Mouse (Mus musculus): ENCODE results near the gene Cers5. TPM values are rescaled to one million over a fixed set of nuclear protein-coding genes. Genes with fewer than 3 reads are reported as not detected.

The Cers5 gene
- polyA plus RNA-seq, 1 experiment, result 53.4 TPM

DNA sequence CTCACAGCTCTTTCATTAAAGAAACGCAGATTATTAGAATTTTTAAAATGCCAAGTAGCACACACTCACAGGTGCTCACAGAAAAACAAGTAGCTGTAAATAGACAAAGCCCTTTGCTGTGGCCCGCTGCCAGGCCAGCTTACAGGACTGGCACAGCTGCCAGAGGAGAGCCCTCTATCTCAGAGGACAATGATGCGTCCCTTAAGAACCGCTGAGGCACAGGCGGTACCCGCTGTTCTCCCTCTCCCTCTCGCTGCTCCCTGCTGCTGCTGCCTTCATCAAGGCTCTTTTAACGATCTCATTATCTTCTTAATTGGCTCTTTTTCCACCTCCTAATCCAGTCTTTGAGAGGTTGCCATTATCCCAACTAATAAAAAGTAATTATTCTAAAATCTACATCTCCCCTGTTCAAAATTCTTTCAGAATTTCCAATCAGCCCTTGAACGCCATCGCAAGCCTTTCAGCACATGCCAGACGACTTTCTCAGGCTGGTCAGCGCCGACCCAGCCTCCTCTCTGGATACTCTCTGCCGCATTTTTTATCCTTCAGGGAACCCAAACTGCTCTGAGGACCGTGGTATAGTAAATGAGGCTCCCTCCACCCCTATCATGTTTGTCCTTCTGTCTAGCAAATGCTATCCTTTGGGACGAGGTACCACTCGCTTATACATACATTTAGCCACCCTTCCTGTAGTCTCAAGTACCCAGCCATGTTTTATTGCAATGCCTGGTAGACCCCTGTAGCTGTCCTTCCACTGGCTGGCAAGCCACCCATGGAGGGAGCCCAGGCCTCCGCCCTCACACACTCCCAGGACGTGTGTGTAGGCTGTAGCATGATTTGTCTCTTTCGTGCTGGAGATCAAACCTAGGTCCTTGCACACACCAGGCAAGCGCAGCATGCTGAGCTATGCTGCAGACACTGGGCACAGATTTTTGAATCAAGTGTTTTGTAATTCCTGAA lies 35.4 kb upstream of the Cers5 start:
- DNase-seq, result no peak
- Histone ChIP-seq H3K4me1 (ENCODE audit: control insufficient read depth, insufficient read depth, low read length) (peaks cover 13% of the 10 kb centered on the region), H3K4me3 (replicated peaks; ENCODE audit: extremely low read depth, low read depth, low read length) (no peak overlapping the region)
- TF ChIP-seq CTCF (IDR thresholded peaks at IDR 0.05; ENCODE audit: insufficient read depth, low read length) (no peak), POLR2A (IDR thresholded peaks at IDR 0.05; ENCODE audit: borderline replicate concordance, extremely low read depth, low read depth, low read length) (no peak)
- 70% methylated on average over 21 of the region's 21 CpGs for WGBS

- TF ChIP-seq CTCF (IDR thresholded peaks at IDR 0.05; ENCODE audit: insufficient read depth, low read length), result no peak
- no peak overlapping the region for H3K4me3 ChIP-seq (replicated peaks; ENCODE audit: extremely low read depth, low read depth, low read length)
- H3K4me1 ChIP-seq (ENCODE audit: control insufficient read depth, insufficient read depth, low read length), result peaks cover 3% of the 10 kb centered on the region; the same call in 1 of the 2 replicates
- no peak for DNase-seq
- 49% methylated on average over 7 of the region's 7 CpGs for WGBS
Observed at GRCm38 (mm10) chr15:99806171-99806570, 33.5 kb upstream of the Cers5 start.

GRCm38 (mm10) chr15:99805673-99806072 lies 33.0 kb upstream of the Cers5 start:
- H3K4me1 ChIP-seq (ENCODE audit: control insufficient read depth, insufficient read depth, low read length), result peaks cover 3% of the 10 kb centered on the region; the same call in 1 of the 2 replicates
- WGBS, result 94% methylated on average over 4 of the region's 4 CpGs
- H3K4me3 ChIP-seq (replicated peaks; ENCODE audit: extremely low read depth, low read depth, low read length), result no peak overlapping the region
- TF ChIP-seq CTCF (IDR thresholded peaks at IDR 0.05; ENCODE audit: insufficient read depth, low read length) (no peak), POLR2A (IDR thresholded peaks at IDR 0.05; ENCODE audit: borderline replicate concordance, extremely low read depth, low read depth, low read length) (no peak)
- no peak for DNase-seq

GRCm38 (mm10) chr15:99803186-99803644 lies 30.5 kb upstream of the Cers5 start:
- TF ChIP-seq CTCF (IDR thresholded peaks at IDR 0.05; ENCODE audit: insufficient read depth, low read length) (no peak), POLR2A (IDR thresholded peaks at IDR 0.05; ENCODE audit: borderline replicate concordance, extremely low read depth, low read depth, low read length) (no peak)
- 14% methylated on average over 6 of the region's 6 CpGs for WGBS
- Histone ChIP-seq H3K4me1 (ENCODE audit: control insufficient read depth, insufficient read depth, low read length) (peaks cover 3% of the 10 kb centered on the region; the same call in 1 of the 2 replicates), H3K4me3 (replicated peaks; ENCODE audit: extremely low read depth, low read depth, low read length) (no peak overlapping the region)
- DNase-seq, result peak; percentile 28

GRCm38 (mm10) chr15:99801885-99802572 lies 29.3 kb upstream of the Cers5 start:
- no peak for DNase-seq

DNA sequence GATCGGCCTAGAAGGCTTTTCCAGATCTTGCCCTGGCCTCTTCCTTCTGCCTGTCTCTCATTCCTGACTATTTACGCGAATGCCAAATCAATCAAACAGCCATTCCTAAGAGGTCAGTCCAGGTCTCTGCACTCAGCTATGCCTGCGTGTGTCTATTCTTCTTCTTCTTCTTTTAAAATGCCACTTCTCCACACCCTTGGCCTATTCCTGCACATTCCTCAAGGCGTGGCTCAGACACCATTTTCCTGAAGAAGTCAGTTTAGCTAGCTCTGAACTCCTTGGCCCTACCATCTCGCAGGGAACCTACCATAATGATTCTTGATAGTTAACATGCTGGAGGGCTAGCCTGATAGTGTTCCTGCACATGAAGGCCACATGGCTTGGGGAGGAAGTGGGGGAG lies 27.0 kb upstream of the Cers5 start:
- TF ChIP-seq POLR2A (IDR thresholded peaks at IDR 0.05; ENCODE audit: borderline replicate concordance, extremely low read depth, low read depth, low read length) (no peak), CTCF (IDR thresholded peaks at IDR 0.05; ENCODE audit: insufficient read depth, low read length) (no peak)
- DNase-seq, result no peak
- WGBS, result 49% methylated on average over 6 of the region's 6 CpGs
- Histone ChIP-seq H3K4me1 (ENCODE audit: control insufficient read depth, insufficient read depth, low read length) (peaks cover 3% of the 10 kb centered on the region; the same call in 1 of the 2 replicates), H3K4me3 (replicated peaks; ENCODE audit: extremely low read depth, low read depth, low read length) (no peak overlapping the region)

More at GRCm38 (mm10) chr15:99801885-99802572, 29.3 kb upstream of the Cers5 start:
- WGBS, result 67% methylated on average over 24 of the region's 24 CpGs
- H3K4me1 ChIP-seq (ENCODE audit: control insufficient read depth, insufficient read depth, low read length), result peaks cover 3% of the 10 kb centered on the region; the same call in 1 of the 2 replicates
- TF ChIP-seq CTCF (IDR thresholded peaks at IDR 0.05; ENCODE audit: insufficient read depth, low read length), result no peak
- no peak for TF ChIP-seq POLR2A (IDR thresholded peaks at IDR 0.05; ENCODE audit: borderline replicate concordance, extremely low read depth, low read depth, low read length)
- no peak overlapping the region for H3K4me3 ChIP-seq (replicated peaks; ENCODE audit: extremely low read depth, low read depth, low read length)

- DNase-seq, result no peak
- 53% methylated on average over 5 of the region's 5 CpGs for WGBS
- H3K4me1 ChIP-seq (ENCODE audit: control insufficient read depth, insufficient read depth, low read length), result no peaks in the 10 kb centered on the region; the same call in 1 of the 2 replicates
- no peak overlapping the region for H3K4me3 ChIP-seq (replicated peaks; ENCODE audit: extremely low read depth, low read depth, low read length)
- TF ChIP-seq CTCF (IDR thresholded peaks at IDR 0.05; ENCODE audit: insufficient read depth, low read length) (no peak), POLR2A (IDR thresholded peaks at IDR 0.05; ENCODE audit: borderline replicate concordance, extremely low read depth, low read depth, low read length) (no peak)
Observed at GRCm38 (mm10) chr15:99797898-99798297, 25.2 kb upstream of the Cers5 start.

- 79% methylated on average over 9 of the region's 9 CpGs for WGBS
- TF ChIP-seq POLR2A (IDR thresholded peaks at IDR 0.05; ENCODE audit: borderline replicate concordance, extremely low read depth, low read depth, low read length) (no peak), CTCF (IDR thresholded peaks at IDR 0.05; ENCODE audit: insufficient read depth, low read length) (no peak)
- Histone ChIP-seq H3K4me3 (replicated peaks; ENCODE audit: extremely low read depth, low read depth, low read length) (no peak overlapping the region), H3K4me1 (ENCODE audit: control insufficient read depth, insufficient read depth, low read length) (no peaks in the 10 kb centered on the region; the same call in 1 of the 2 replicates)
- no peak for DNase-seq
Observed at GRCm38 (mm10) chr15:99796735-99797134, 24.1 kb upstream of the Cers5 start.

DNA sequence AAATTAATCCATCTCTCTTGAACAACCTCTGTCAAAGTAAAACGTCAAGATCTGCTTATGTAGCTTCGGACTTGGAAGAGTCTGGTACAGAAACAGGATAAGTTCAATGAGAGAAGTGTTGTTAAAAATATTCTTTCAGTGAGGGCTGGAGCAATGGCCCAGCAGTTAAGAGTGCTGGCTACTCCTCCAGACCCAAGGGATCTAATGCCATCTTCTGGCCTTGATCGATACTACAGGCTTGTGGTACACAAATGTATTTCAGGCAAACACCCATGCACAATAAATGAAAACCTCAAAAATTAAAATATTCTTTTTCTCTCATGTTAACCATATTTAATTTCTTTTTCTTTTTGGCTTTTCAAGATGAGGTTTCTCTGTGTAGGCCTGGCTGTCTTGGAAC lies 23.4 kb upstream of the Cers5 start:
- TF ChIP-seq CTCF (IDR thresholded peaks at IDR 0.05; ENCODE audit: insufficient read depth, low read length), result no peak
- TF ChIP-seq POLR2A (IDR thresholded peaks at IDR 0.05; ENCODE audit: borderline replicate concordance, extremely low read depth, low read depth, low read length), result no peak
- H3K4me1 ChIP-seq (ENCODE audit: control insufficient read depth, insufficient read depth, low read length), result no peaks in the 10 kb centered on the region; the same call in 1 of the 2 replicates
- 79% methylated on average over 3 of the region's 3 CpGs for WGBS
- no peak overlapping the region for H3K4me3 ChIP-seq (replicated peaks; ENCODE audit: extremely low read depth, low read depth, low read length)
- DNase-seq, result no peak
